Mouse (Mus musculus): ENCODE data around the gene Trappc12.

The Trappc12 gene

DNA sequence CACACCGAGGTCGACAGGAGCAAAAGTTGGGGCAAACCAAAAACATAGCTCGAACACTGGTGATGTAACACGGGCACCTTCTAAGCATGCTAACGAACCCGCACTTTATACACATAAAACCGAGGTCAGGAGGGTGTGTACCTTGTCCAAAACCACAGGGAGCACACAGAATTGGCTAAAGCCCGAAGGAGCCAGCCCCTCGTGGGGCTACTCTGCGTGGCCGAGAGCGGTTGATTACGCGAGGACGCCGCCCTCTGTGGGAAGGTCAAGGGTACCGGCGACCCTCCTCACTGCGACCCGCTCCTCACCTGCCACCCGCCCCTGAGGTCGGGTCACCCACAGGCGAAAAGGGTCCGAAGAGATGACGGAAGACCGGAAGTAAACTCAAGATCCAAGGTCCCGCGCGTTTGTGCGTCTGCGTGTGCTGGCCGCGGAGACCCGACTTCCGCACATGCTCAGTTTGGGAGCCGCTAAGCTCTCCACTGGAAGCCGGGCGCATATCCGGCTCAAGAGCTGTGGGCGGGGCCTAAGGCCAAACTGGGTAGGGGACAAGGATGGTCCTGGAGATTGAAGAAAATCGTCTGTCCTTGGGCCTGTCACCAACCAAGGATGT, at the start of gene Trappc12:
Gene Trappc12 (minus strand): TSS at position 452 of the 613 bp plus-strand sequence.
- peak; percentile 63 for DNase-seq (ENCODE audit: extremely low spot score, low read depth, low spot score)

DNA sequence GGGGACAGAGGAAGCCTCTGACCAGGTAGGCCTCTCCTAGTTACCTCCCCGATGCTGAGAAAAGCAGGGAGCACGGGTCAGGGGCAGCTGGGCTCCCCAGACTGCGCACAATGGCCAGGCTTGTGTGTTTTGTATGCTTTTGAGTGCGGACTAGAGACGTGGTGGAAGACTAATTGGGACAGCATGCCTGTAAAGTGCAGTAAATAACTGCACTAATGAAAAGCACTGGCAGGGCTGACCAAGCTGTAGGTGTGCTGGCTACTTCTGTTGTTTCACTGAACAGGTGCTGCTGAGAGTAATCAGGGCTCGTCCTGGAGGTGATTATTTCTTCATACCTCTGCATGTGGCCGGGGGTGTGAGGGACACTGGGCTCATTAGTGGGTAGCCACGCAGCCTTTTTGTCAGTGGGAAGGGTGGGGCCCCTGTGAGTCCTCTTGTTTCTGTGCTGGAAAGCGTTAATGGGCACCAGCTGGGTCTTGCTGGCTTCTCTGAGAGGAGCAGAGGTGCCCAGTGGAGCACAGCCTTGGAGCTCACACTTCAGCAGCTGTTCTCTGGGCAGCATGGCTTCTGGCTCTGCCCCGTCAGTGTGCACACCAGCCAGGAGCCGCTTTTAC, 49.6 kb upstream of the Trappc12 start:
- DNase-seq (ENCODE audit: extremely low spot score, low read depth, low spot score) = peak; percentile 58

DNA sequence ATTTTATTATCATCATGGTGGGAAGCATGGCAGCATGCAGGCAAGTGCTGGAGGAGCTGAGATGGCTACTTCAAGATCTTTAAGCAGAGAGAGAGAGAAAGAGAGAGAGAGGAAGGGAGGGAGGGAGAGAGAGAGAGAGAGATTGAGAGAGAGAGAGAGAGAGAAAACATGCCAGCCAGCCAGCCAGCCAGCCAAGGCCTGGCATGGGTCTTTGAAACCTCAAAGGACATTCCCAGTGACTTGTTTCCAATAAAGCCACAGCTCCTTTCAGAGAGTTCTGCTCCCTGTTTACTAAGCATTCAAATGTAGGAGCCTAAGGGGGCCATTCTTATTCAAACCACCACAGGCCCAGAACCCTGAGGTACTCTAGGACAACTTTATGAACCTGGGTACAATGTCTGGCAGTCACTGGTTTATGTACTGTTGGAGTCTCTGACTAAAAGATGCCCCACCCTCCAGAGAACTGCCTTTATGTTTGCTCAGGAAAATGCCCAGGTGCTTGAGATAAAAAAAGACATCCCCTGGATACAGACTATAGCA, 46.7 kb upstream of the Trappc12 start:
- no peak for DNase-seq (ENCODE audit: extremely low spot score, low read depth, low spot score)

GRCm38 (mm10) chr12:28795041-28795440, 44.8 kb upstream of the Trappc12 start:
- no peak for DNase-seq (ENCODE audit: extremely low spot score, low read depth, low spot score)

DNA sequence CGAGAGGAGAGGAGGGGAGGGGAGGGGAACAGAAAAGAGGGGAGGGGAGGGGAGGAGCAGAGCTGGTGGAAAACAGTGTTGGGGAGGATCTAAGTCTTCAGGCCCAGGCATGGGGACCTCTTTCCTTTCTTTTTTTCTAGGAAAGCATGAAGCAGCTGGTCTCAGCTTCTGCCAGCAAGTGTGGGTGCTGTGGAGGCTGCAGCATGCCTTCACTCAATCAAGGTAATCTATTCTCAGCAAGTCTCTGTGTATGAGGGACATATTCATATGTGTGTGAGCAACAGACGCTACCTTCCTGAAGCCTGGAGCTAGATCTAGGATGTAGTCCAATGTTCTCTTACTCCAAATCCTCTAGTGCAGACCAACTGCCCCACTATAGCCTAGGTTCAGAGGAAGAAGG, 43.4 kb upstream of the Trappc12 start:
- no peak for DNase-seq (ENCODE audit: extremely low spot score, low read depth, low spot score)

DNA sequence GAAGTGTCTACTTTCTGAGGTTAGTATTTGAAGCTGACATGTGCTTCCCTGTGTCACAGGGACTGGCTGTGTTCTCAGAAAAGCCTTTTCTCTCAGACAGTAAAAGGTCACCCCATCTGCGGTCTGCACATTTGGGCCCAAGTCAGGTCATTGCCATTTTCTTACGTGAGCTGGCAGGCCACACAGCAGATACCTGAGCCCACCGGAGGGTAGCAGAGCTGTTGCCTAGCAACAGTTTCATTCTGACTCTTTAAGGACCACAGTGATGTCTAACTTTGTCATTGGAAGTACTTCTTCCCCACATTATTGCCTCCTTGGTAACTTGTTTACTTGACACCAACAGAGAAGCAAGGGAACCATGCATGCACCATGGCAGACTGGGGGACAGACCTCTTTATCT, 42.3 kb upstream of the Trappc12 start:
- DNase-seq (ENCODE audit: extremely low spot score, low read depth, low spot score) = no peak

GRCm38 (mm10) chr12:28786310-28786709, 36.0 kb upstream of the Trappc12 start:
- DNase-seq (ENCODE audit: extremely low spot score, low read depth, low spot score) = no peak

- no peak for DNase-seq (ENCODE audit: extremely low spot score, low read depth, low spot score)
Observed at GRCm38 (mm10) chr12:28785299-28785698, 35.0 kb upstream of the Trappc12 start.

GRCm38 (mm10) chr12:28784864-28785263, 34.6 kb upstream of the Trappc12 start:
- no peak for DNase-seq (ENCODE audit: extremely low spot score, low read depth, low spot score)

DNA sequence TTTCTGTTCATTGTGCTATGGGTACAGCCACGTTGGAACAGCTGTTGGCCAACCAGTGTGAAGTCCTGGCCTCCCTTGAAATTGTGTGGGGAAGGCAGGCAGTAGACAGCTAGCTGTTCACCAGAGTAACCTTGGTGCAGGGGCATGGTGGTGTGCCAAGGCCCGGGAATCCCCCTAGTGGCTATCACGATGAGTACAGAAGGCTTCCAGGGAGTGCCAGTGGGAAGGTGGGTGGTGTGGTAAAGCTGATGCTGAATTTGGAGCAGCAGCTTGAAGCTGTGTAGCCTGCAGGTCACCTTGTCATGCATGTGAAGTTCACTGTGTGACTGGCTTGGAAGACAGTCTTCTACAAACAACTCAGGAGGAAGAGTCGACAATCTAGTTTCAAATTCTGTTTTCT, 34.1 kb upstream of the Trappc12 start:
- no peak for DNase-seq (ENCODE audit: extremely low spot score, low read depth, low spot score)

GRCm38 (mm10) chr12:28782637-28783036, 32.4 kb upstream of the Trappc12 start:
- no peak for DNase-seq (ENCODE audit: extremely low spot score, low read depth, low spot score)

DNA sequence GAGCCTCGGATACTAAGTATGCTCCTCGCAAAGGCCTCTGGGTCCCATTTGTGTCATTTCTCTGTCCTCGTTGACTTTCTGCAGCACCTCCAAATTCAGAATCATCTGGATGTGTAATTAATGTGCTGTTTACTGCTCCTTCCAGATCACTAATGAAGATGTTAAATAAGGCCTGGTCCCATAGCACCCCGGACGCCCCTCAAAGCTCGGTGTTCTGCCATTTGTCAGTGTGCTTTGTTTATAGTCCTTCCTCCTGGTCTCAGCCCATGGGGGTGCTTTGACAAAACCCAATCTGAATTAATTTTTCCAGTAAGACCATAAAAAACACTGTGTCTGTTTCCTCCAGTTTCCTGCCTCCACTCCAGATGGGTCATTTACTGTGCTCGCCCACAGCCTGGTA, 29.9 kb upstream of the Trappc12 start:
- DNase-seq (ENCODE audit: extremely low spot score, low read depth, low spot score) = no peak

DNA sequence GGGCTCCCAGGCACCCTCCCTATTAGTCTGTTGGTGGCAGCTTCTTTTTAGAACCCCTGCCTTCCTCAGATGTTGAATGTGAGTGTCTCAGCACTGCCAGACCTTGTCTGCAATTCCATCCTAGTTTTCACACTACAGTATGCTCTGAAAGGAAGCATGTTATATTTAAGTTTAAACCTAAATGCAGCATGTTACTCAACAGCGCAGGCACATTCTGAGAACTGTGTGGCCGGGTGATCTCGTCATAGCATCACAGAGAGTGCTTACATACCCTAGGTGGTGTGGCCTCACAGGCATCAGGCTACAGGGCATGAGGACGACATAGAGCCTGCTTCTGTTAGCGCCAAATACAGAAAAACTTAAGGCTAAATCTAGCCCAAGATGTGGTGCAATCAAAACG, 25.4 kb upstream of the Trappc12 start:
- no peak for DNase-seq (ENCODE audit: extremely low spot score, low read depth, low spot score)

DNA sequence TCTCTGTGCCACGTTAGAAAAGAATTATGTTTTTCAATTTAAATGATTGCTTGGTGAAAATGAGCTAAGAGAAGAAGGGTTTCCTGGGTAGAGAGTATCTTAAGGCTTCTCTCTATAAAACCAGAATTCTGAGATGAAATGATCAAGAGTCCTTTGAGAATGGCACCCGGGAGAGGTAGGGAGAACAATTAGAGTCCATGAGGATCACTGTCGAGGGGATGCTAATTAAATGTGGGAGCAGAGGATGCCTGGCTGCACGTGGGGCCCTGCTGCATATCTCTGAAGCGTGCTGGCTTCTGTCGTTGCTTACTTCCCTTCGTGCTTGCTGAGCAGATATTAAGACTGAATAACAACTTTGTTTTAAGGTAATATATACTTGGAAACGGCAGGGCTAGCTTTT, 24.8 kb upstream of the Trappc12 start:
- no peak for DNase-seq (ENCODE audit: extremely low spot score, low read depth, low spot score)

- no peak for DNase-seq (ENCODE audit: extremely low spot score, low read depth, low spot score)
Observed at GRCm38 (mm10) chr12:28773815-28774214, 23.5 kb upstream of the Trappc12 start.

- DNase-seq (ENCODE audit: extremely low spot score, low read depth, low spot score) = no peak
Observed at GRCm38 (mm10) chr12:28769953-28770352, 19.7 kb upstream of the Trappc12 start.

DNA sequence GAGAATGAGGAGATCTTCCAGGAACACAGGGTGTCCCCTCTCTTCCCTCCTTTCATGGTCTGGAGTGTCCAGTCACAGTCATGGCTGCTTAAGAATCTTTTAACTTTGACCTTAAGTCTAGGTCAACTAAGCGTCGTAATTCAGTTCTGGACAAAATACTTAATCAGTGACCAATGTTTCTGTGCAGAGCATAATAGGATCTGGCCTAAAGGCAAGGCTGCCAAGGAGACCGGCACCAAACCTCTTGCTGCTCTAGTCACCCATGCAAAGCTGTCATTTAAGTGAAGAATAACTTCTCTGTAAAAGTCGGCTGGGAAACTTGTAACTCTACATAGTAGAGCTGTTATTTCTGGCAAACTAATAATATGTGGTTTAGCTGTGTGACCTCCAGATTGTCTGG, 5.7 kb upstream of the Trappc12 start:
- no peak for DNase-seq (ENCODE audit: extremely low spot score, low read depth, low spot score)

- peak; percentile 93 for DNase-seq (ENCODE audit: extremely low spot score, low read depth, low spot score)
Observed at GRCm38 (mm10) chr12:28751508-28752263, 1.4 kb upstream of the Trappc12 start, which contains the start of gene Eipr1. Eipr1 (plus strand) TSS chr12:28751803.

DNA sequence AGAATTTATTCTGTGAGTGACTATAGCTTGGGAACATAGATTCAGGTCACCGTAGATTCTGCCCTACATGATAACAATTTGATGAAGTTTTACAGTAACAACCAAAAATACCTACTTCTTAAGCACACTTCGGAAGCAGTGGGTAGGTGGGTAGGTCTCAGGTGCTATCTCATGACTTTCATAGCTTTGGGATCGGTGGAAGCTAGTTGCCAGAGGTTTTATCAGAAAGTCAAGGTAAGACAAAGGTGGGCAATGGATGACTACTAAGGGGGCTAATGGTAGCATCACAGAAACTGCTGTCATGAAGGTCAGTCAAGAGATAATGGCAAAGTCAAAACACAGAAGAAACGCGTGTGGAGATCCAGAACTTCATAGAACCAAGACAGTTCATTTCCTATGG, 604 bp upstream of the Trappc12 start:
- no peak for DNase-seq (ENCODE audit: extremely low spot score, low read depth, low spot score)

DNA sequence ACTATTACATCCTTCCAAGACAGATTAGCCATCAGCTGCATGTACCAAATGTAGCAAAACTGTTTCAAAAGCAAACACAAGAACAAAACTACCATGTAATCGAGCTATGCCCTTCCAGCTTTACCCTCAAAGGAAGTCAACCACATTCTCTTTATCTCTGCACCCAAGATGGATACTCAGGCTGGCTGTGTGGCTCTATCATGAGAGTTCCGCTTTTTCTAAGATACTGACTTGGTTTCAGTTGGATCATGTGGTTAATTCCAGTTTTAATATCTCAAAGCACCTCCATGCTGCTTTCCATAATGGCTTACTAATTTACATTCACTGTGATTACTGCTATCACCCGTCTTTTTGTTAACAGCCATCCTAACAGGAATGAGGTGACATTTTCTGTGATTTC, 6.9 kb downstream of the Trappc12 start:
- DNase-seq (ENCODE audit: extremely low spot score, low read depth, low spot score) = no peak

DNA sequence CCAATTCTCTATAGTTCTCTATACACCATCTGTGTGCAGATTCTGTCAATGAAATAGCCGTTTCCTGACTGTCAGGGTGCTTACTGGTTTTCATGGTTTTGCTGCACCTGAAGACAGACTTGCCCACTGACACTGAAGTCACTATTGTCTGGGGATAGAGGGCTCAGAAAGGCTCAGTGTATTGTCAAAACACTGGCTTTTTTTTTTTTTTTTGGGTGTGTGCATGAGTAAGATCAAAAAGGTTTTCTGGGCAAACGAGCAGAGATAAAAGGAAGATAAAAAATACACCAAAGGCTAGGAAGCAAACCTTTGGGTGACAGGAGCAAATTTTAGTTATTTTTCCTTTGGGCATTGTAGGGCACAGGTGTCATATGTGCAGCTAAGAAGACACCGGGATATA, 15.0 kb downstream of the Trappc12 start:
- no peak for DNase-seq (ENCODE audit: extremely low spot score, low read depth, low spot score)

- no peak for DNase-seq (ENCODE audit: extremely low spot score, low read depth, low spot score)
Observed at GRCm38 (mm10) chr12:28734271-28734670, 16.0 kb downstream of the Trappc12 start.
